ENCODE assay signal across 24 mouse cellular contexts in the genomic region with DNA sequence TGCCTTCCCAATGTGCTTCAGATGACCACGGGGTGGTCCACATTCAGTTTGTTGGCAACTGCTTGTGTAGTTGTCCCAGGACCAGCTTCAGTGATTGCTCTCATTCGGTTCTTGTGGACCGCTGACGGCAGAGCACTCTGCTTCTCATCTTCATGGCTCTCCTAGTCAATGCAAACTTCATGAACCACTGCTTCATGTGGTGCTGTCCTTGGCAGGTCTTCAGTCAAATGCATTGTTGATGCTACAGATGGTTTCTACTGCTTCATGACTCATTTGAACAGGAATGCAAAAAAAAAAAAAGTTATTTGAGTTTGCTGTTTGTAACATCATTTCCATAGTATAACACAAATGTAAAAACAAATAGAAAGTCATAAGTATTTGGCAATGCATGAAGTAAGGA.
"Had no signal": no experiment of that assay in that cellular context is flagged by ENCODE, and none has a peak within 500 bp of the region (broad histone marks: within the 10 kb centered on the region; RNA-seq: fewer than 3 reads in every experiment).

No protein-coding gene starts in this region.

- H3K27me3 ChIP-seq: heart, embryonic 13.5 days; heart, embryonic 15.5 days; hindbrain, embryonic 13.5 days; hindbrain, embryonic 15.5 days; kidney, embryonic 15.5 days; limb, embryonic 12.5 days had no signal

- H3K9me3 ChIP-seq: heart, embryonic 13.5 days; heart, embryonic 15.5 days; hindbrain, embryonic 13.5 days; hindbrain, embryonic 15.5 days; kidney, embryonic 15.5 days; limb, embryonic 10.5 days; limb, embryonic 12.5 days had no signal

- H3K27ac ChIP-seq: heart, adult 2 months; heart, embryonic 13.5 days; heart, embryonic 15.5 days; hindbrain, embryonic 13.5 days; hindbrain, embryonic 15.5 days; hindbrain, postnatal 0 days; kidney, embryonic 15.5 days; left cerebral cortex, adult 2 months; limb, embryonic 10.5 days; limb, embryonic 12.5 days had no signal

- H3K9ac ChIP-seq: heart, embryonic 13.5 days; heart, embryonic 15.5 days; hindbrain, embryonic 13.5 days; hindbrain, embryonic 15.5 days; kidney, embryonic 15.5 days; limb, embryonic 12.5 days had no signal

- DNase-seq: gastrocnemius, postnatal 14 days; gastrocnemius, postnatal 36 days; heart, adult 11 months; heart, adult 2 months; heart, postnatal 14 days; heart, postnatal 36 days; kidney, adult 11 months; kidney, adult 2 months; kidney, adult 9 months; kidney, postnatal 10 days; kidney, postnatal 36 days; layer of hippocampus, adult 9-11 months; liver had no signal

- H3K4me1 ChIP-seq: heart, embryonic 13.5 days; heart, embryonic 15.5 days; limb, embryonic 10.5 days; limb, embryonic 12.5 days had no signal

- H3K36me3 ChIP-seq: heart, embryonic 13.5 days; heart, embryonic 15.5 days; hindbrain, embryonic 13.5 days; hindbrain, embryonic 15.5 days; kidney, embryonic 15.5 days; limb, embryonic 10.5 days had no signal

- H3K4me2 ChIP-seq: heart, embryonic 11.5 days; heart, embryonic 13.5 days; heart, embryonic 15.5 days; hindbrain, embryonic 13.5 days; hindbrain, embryonic 15.5 days; kidney, embryonic 15.5 days; limb, embryonic 12.5 days had no signal

- H3K4me3 ChIP-seq: heart, adult 2 months; heart, embryonic 13.5 days; heart, embryonic 15.5 days; hindbrain, embryonic 13.5 days; hindbrain, embryonic 15.5 days; kidney, embryonic 15.5 days; left cerebral cortex, adult 2 months; limb, embryonic 10.5 days; limb, embryonic 12.5 days had no signal

- ATAC-seq: hindbrain, postnatal 0 days; intestine, embryonic 16.5 days had no signal
